Mouse (Mus musculus): ENCODE data around the gene B4galnt3. TPM values are rescaled to one million over a fixed set of nuclear protein-coding genes. Genes with fewer than 3 reads are reported as not detected.

Gene B4galnt3
- polyA plus RNA-seq, 1 experiment = 0.10 TPM

- no peaks in the 10 kb centered on the region for H3K36me3 ChIP-seq (ENCODE audit: control insufficient read depth, insufficient read depth)
- no peak overlapping the region for H3K4me3 ChIP-seq
- H3K27me3 ChIP-seq (ENCODE audit: control insufficient read depth, insufficient read depth, insufficient read length) = no peaks in the 10 kb centered on the region
- H3K79me2 ChIP-seq (ENCODE audit: control insufficient read depth, insufficient read depth) = no peaks in the 10 kb centered on the region
- H3ac ChIP-seq (ENCODE audit: control insufficient read depth, insufficient read length) = no peak overlapping the region
- H3K4me2 ChIP-seq (ENCODE audit: low read depth) = no peak overlapping the region
- TF ChIP-seq TCF3 (IDR thresholded peaks at IDR 0.05; ENCODE audit: insufficient read length, low read depth) (no peak), POLR2A (IDR thresholded peaks at IDR 0.05; ENCODE audit: insufficient read length, low read depth) (no peak), TCF12 (IDR thresholded peaks at IDR 0.05; ENCODE audit: insufficient read depth, poor library complexity, severe bottlenecking) (no peak), SRF (IDR thresholded peaks at IDR 0.05; ENCODE audit: control insufficient read depth, insufficient read length, low read depth) (no peak), USF1 (IDR thresholded peaks at IDR 0.05; ENCODE audit: low read depth) (no peak), MYOD1 (IDR thresholded peaks at IDR 0.05; ENCODE audit: control insufficient read depth in 1 of 3, insufficient read length in 2 of 3, low read depth in 2 of 3) (no peak), MAX (IDR thresholded peaks at IDR 0.05; ENCODE audit: low read depth) (no peak), REST (IDR thresholded peaks at IDR 0.05; ENCODE audit: insufficient read depth, insufficient read length) (no peak), E2F4 (IDR thresholded peaks at IDR 0.05; ENCODE audit: insufficient read depth) (no peak), MYOG (IDR thresholded peaks at IDR 0.05; ENCODE audit: control insufficient read depth in 1 of 3, insufficient read depth in 1 of 3, insufficient read length in 2 of 3, low read depth in 2 of 3) (no peak), POLR2AphosphoS2 (IDR thresholded peaks at IDR 0.05; ENCODE audit: insufficient read length, low read depth) (no peak), CEBPB (IDR thresholded peaks at IDR 0.05; ENCODE audit: insufficient read depth, poor library complexity, severe bottlenecking) (no peak)
These were observed 30.2 kb downstream of the B4galnt3 start for GRCm38 (mm10) chr6:120264151-120264550.

- Histone ChIP-seq H3K4me3 (no peak overlapping the region), H3K4me2 (ENCODE audit: low read depth) (no peak overlapping the region), H3ac (ENCODE audit: control insufficient read depth, insufficient read length) (no peak overlapping the region), H3K27me3 (ENCODE audit: control insufficient read depth, insufficient read depth, insufficient read length) (no peaks in the 10 kb centered on the region), H3K36me3 (ENCODE audit: control insufficient read depth, insufficient read depth) (no peaks in the 10 kb centered on the region), H3K79me2 (ENCODE audit: control insufficient read depth, insufficient read depth) (no peaks in the 10 kb centered on the region)
- no peak for TF ChIP-seq SRF (IDR thresholded peaks at IDR 0.05; ENCODE audit: control insufficient read depth, insufficient read length, low read depth)
- no peak for TF ChIP-seq MYOD1 (IDR thresholded peaks at IDR 0.05; ENCODE audit: control insufficient read depth in 1 of 3, insufficient read length in 2 of 3, low read depth in 2 of 3)
- TF ChIP-seq MYOG (IDR thresholded peaks at IDR 0.05; ENCODE audit: control insufficient read depth in 1 of 3, insufficient read depth in 1 of 3, insufficient read length in 2 of 3, low read depth in 2 of 3) = no peak
- TF ChIP-seq TCF12 (IDR thresholded peaks at IDR 0.05; ENCODE audit: insufficient read depth, poor library complexity, severe bottlenecking) = no peak
- no peak for TF ChIP-seq POLR2A (IDR thresholded peaks at IDR 0.05; ENCODE audit: insufficient read length, low read depth)
- no peak for TF ChIP-seq POLR2AphosphoS2 (IDR thresholded peaks at IDR 0.05; ENCODE audit: insufficient read length, low read depth)
- TF ChIP-seq USF1 (IDR thresholded peaks at IDR 0.05; ENCODE audit: low read depth) = no peak
- no peak for TF ChIP-seq CEBPB (IDR thresholded peaks at IDR 0.05; ENCODE audit: insufficient read depth, poor library complexity, severe bottlenecking)
- TF ChIP-seq E2F4 (IDR thresholded peaks at IDR 0.05; ENCODE audit: insufficient read depth) = no peak
- TF ChIP-seq REST (IDR thresholded peaks at IDR 0.05; ENCODE audit: insufficient read depth, insufficient read length) = no peak
- TF ChIP-seq TCF3 (IDR thresholded peaks at IDR 0.05; ENCODE audit: insufficient read length, low read depth) = no peak
- TF ChIP-seq MAX (IDR thresholded peaks at IDR 0.05; ENCODE audit: low read depth) = no peak
These were observed 30.8 kb downstream of the B4galnt3 start for GRCm38 (mm10) chr6:120263608-120264007.

GRCm38 (mm10) chr6:120262886-120263531 lies 31.4 kb downstream of the B4galnt3 start:
- Histone ChIP-seq H3K27me3 (ENCODE audit: control insufficient read depth, insufficient read depth, insufficient read length) (no peaks in the 10 kb centered on the region), H3K36me3 (ENCODE audit: control insufficient read depth, insufficient read depth) (no peaks in the 10 kb centered on the region), H3K4me2 (ENCODE audit: low read depth) (no peak overlapping the region), H3K4me3 (no peak overlapping the region), H3ac (ENCODE audit: control insufficient read depth, insufficient read length) (no peak overlapping the region), H3K79me2 (ENCODE audit: control insufficient read depth, insufficient read depth) (no peaks in the 10 kb centered on the region)
- TF ChIP-seq E2F4 (IDR thresholded peaks at IDR 0.05; ENCODE audit: insufficient read depth) = no peak
- TF ChIP-seq MYOD1 (IDR thresholded peaks at IDR 0.05; ENCODE audit: control insufficient read depth in 1 of 3, insufficient read length in 2 of 3, low read depth in 2 of 3) = no peak
- no peak for TF ChIP-seq TCF12 (IDR thresholded peaks at IDR 0.05; ENCODE audit: insufficient read depth, poor library complexity, severe bottlenecking)
- TF ChIP-seq SRF (IDR thresholded peaks at IDR 0.05; ENCODE audit: control insufficient read depth, insufficient read length, low read depth) = no peak
- TF ChIP-seq MAX (IDR thresholded peaks at IDR 0.05; ENCODE audit: low read depth) = no peak
- TF ChIP-seq POLR2AphosphoS2 (IDR thresholded peaks at IDR 0.05; ENCODE audit: insufficient read length, low read depth) = no peak
- TF ChIP-seq REST (IDR thresholded peaks at IDR 0.05; ENCODE audit: insufficient read depth, insufficient read length) = no peak
- no peak for TF ChIP-seq USF1 (IDR thresholded peaks at IDR 0.05; ENCODE audit: low read depth)
- TF ChIP-seq TCF3 (IDR thresholded peaks at IDR 0.05; ENCODE audit: insufficient read length, low read depth) = no peak
- TF ChIP-seq POLR2A (IDR thresholded peaks at IDR 0.05; ENCODE audit: insufficient read length, low read depth) = no peak

- no peaks in the 10 kb centered on the region for H3K27me3 ChIP-seq (ENCODE audit: control insufficient read depth, insufficient read depth, insufficient read length)
- TF ChIP-seq MYOG (IDR thresholded peaks at IDR 0.05; ENCODE audit: control insufficient read depth in 1 of 3, insufficient read depth in 1 of 3, insufficient read length in 2 of 3, low read depth in 2 of 3) (no peak), USF1 (IDR thresholded peaks at IDR 0.05; ENCODE audit: low read depth) (no peak), MAX (IDR thresholded peaks at IDR 0.05; ENCODE audit: low read depth) (no peak), E2F4 (IDR thresholded peaks at IDR 0.05; ENCODE audit: insufficient read depth) (no peak), MYOD1 (IDR thresholded peaks at IDR 0.05; ENCODE audit: control insufficient read depth in 1 of 3, insufficient read length in 2 of 3, low read depth in 2 of 3) (no peak), TCF3 (IDR thresholded peaks at IDR 0.05; ENCODE audit: insufficient read length, low read depth) (no peak), REST (IDR thresholded peaks at IDR 0.05; ENCODE audit: insufficient read depth, insufficient read length) (no peak), CEBPB (IDR thresholded peaks at IDR 0.05; ENCODE audit: insufficient read depth, poor library complexity, severe bottlenecking) (no peak)
- no peak overlapping the region for H3K4me2 ChIP-seq (ENCODE audit: low read depth)
- H3K79me2 ChIP-seq (ENCODE audit: control insufficient read depth, insufficient read depth) = no peaks in the 10 kb centered on the region
- no peak overlapping the region for H3ac ChIP-seq (ENCODE audit: control insufficient read depth, insufficient read length)
- H3K4me3 ChIP-seq = no peak overlapping the region
- no peaks in the 10 kb centered on the region for H3K36me3 ChIP-seq (ENCODE audit: control insufficient read depth, insufficient read depth)
These were observed 34.9 kb downstream of the B4galnt3 start for GRCm38 (mm10) chr6:120259481-120259880.
